Mouse (Mus musculus) stomach, embryonic 15.5 days (tissue): ENCODE data around the gene Ccdc157. TPM values are rescaled to one million over a fixed set of nuclear protein-coding genes. Genes with fewer than 3 reads are reported as not detected.

Experiments used
- ATAC-seq: fragments of 200-750 bp; cut with Nextera tagmentation; 2 replicates; pipeline ENCODE4 v1.8.0; 2017; ENCODE audit warnings: low read depth, moderate number of reproducible peaks, moderate TSS enrichment; ENCODE audit not compliant: insufficient read depth, low FRiP score
- H3K27ac ChIP-seq: fragments of 300-500 bp; sonication (generic); 2 replicates; pipeline ENCODE4 v1.5.1; 2015; ENCODE audit warnings: mild to moderate bottlenecking, inconsistent platforms
- H3K27me3 ChIP-seq: fragments of 300-500 bp; sonication (generic); replicated peaks from 2 replicates; pipeline ENCODE4 v1.6.1; 2015; ENCODE audit warnings: inconsistent platforms
- H3K36me3 ChIP-seq: fragments of 300-500 bp; sonication (generic); 2 replicates; pipeline ENCODE4 v1.6.1; 2015; ENCODE audit warnings: inconsistent platforms
- H3K4me1 ChIP-seq: fragments of 300-500 bp; sonication (generic); 2 replicates; pipeline ENCODE4 v1.6.1; 2015; ENCODE audit warnings: inconsistent platforms
- H3K4me2 ChIP-seq: fragments of 300-500 bp; sonication (generic); 2 replicates; pipeline ENCODE4 v1.6.1; 2015; ENCODE audit warnings: mild to moderate bottlenecking, inconsistent platforms
- H3K4me3 ChIP-seq: fragments of 300-500 bp; sonication (generic); replicated peaks from 2 replicates; pipeline ENCODE4 v1.5.1; 2015; ENCODE audit warnings: inconsistent platforms
- H3K9ac ChIP-seq: fragments of 300-500 bp; sonication (generic); 2 replicates; pipeline ENCODE4 v1.6.1; 2015; ENCODE audit warnings: inconsistent platforms
- H3K9me3 ChIP-seq: fragments of 300-500 bp; sonication (generic); 2 replicates; pipeline ENCODE4 v1.6.1; 2016; ENCODE audit warnings: inconsistent platforms
- WGBS: fragments of 180-500 bp; shearing (Covaris S2); methylation state at CpG from one replicate; pipeline ENCODE4 v1.1.7; 2015; 5-methylcytosine and 5-hydroxymethylcytosine counted together
- polyA plus RNA-seq: library from polyadenylated mRNA; unstranded; fragments of >200 nt; fragmentation: Nextera tagmentation; extraction: Ambion mirVana; gene quantifications from 2 replicates; pipeline ENCODE4 v1.2.1, GENCODE M21; 2015

The Ccdc157 gene
- polyA plus RNA-seq, 1 experiment from 2014 or later = 6.1 TPM

DNA sequence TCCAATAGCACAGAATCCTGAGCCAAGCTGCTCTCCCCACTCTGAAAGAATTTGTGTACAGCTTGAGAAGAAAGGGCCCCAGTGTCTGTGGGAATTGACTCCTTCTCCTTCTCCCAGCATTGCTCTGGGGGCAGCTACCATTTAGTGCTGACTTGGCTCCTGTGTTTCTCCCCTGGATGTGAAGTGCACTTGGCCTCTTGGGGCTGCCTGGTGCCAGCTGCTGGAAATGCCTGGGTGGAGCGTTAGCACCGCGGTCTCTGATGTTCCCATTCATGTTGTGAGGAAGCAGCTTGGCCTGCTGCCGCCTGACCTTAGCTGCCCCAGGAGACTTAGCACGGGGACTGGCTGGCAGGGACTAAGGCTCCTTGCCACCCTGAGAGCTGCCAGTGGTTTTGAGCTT lies 14.5 kb upstream of the Ccdc157 start:
- H3K4me1 ChIP-seq = no peaks in the 10 kb centered on the region
- H3K36me3 ChIP-seq = peaks cover 88% of the 10 kb centered on the region
- H3K27me3 ChIP-seq = no peaks in the 10 kb centered on the region
- no peaks in the 10 kb centered on the region for H3K9me3 ChIP-seq
- H3K9ac ChIP-seq = no peak overlapping the region
- no peak overlapping the region for H3K4me2 ChIP-seq
- H3K27ac ChIP-seq = no peak overlapping the region
- no peak for ATAC-seq
- whole genome bisulfite sequencing = 88% methylated on average over 5 of the region's 5 CpGs
- H3K4me3 ChIP-seq = no peak overlapping the region

DNA sequence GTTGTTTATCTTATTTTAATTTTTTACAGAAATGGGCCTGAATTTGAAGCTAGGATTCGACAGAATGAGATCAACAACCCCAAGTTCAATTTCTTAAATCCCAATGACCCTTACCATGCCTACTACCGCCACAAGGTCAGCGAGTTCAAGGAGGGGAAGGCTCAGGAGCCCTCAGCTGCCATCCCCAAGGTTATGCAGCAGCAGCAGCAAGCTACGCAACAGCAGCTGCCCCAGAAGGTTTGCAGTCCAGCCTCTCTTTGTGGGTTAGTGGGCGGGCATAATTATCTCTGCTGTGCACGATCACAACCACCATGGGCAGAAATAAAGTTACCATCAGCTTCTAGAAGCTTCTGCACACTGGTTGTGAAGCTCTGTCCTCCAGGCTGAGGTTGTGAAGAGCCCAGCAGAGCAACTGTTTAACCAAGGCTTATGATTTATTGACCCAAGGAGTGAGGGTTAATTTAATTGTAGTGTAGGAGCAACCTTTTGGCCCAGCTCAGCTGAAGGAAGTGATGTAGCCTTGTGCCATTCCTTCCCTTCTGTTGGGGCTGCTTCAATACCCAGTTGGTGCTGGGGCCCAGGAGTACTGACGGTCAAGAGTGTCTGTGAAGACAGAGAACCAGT lies 6.5 kb upstream of the Ccdc157 start:
- H3K27ac ChIP-seq = no peak overlapping the region
- peaks cover 5% of the 10 kb centered on the region; the same call in 1 of the 2 replicates for H3K4me1 ChIP-seq
- no peak for ATAC-seq
- no peak overlapping the region for H3K9ac ChIP-seq
- WGBS = 81% methylated on average over 7 of the region's 7 CpGs
- H3K27me3 ChIP-seq = no peaks in the 10 kb centered on the region
- H3K9me3 ChIP-seq = no peaks in the 10 kb centered on the region
- no peak overlapping the region for H3K4me3 ChIP-seq
- H3K4me2 ChIP-seq = no peak overlapping the region
- H3K36me3 ChIP-seq = peaks cover 53% of the 10 kb centered on the region

DNA sequence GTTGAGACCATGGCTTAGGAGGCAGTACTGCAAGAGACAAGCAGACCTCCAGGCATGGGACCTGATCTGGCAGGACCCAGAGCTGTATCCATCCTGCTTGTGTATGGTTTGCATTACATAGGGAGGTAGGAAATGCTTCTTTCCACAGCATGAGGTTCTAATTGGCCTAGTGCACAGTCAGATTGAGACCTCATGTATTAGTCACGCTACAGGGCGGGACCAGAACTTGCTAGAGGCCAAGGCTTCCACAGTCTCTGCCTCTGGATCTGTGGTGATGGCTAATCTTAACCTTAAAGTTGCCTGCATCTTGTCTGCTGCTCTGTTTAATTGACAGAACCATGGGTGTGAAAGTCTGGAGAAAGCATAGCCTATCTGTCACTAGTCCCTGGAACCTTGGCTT lies 4.6 kb upstream of the Ccdc157 start:
- H3K4me3 ChIP-seq = no peak overlapping the region
- H3K4me1 ChIP-seq = peaks cover 14% of the 10 kb centered on the region
- no peak overlapping the region for H3K4me2 ChIP-seq
- H3K9ac ChIP-seq = no peak overlapping the region
- H3K27ac ChIP-seq = no peak overlapping the region
- no peak for ATAC-seq
- H3K27me3 ChIP-seq = no peaks in the 10 kb centered on the region
- WGBS = 90% methylated on average over 2 of the region's 2 CpGs
- peaks cover 41% of the 10 kb centered on the region for H3K36me3 ChIP-seq
- no peaks in the 10 kb centered on the region for H3K9me3 ChIP-seq

DNA sequence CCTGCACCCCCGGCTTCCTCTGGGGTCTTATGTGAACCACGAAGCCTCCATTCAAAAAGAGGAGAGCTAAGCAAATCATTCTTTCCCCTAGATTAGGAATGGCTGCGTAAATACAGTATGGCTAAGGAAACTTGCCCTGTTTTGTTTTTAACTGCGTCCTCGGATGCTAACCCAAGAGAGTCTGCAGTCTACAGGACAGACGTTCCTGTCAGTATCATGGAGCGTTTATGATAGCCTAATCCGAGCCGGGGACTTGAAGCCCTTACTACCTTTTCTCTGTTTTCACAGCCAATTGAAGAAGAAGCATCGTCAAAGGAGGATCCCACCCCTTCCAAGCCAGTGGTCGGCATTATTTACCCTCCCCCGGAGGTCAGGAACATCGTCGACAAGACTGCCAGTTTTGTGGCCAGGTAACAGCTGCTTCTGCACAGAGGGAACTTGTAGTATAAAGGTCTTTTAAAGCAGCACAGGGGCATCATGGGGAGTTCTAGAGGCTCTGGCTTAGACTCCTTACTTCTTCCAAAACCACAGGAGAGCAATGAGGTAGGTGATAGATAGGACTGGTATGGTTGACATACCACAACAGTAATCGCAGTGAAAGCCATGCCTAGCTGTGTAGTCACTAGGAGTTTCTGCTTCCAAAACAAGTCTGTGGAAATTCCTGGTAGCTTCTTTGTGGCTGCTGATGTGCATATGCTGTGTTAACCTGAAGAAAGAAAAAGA lies 826 bp upstream of the Ccdc157 start:
- Histone ChIP-seq H3K9ac (peak overlapping the region; percentile 81), H3K9me3 (no peaks in the 10 kb centered on the region), H3K4me3 (peak overlapping the region; percentile 84), H3K4me1 (peaks cover 20% of the 10 kb centered on the region), H3K27ac (peak overlapping the region; percentile 74), H3K27me3 (no peaks in the 10 kb centered on the region), H3K36me3 (peaks cover 13% of the 10 kb centered on the region), H3K4me2 (peak overlapping the region; percentile 81)
- no peak for ATAC-seq
- WGBS = 6% methylated on average over 15 of the region's 15 CpGs

DNA sequence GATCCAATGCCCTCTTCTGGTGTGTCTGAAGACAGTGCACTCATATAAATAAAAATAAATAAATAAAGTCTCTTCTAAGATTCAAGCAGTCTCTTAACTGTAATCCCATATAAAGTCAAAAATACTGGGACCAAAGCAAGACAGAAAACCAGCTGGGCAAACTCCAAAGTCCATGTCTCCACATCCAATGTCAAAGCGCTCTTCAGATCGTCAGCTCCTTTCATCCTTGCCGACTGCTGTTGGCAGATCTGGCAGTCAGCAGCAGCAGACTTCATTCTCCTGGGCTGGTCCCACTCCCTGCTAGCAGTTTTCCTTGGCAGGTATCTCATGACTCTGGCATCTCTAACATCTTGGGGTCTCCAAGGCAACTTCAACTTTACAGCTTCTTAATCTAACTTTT lies 1.4 kb downstream of the Ccdc157 start:
- Histone ChIP-seq H3K9me3 (no peaks in the 10 kb centered on the region), H3K9ac (no peak overlapping the region), H3K36me3 (peaks cover 4% of the 10 kb centered on the region; the same call in 1 of the 2 replicates), H3K4me1 (peaks cover 20% of the 10 kb centered on the region), H3K4me3 (no peak overlapping the region), H3K27me3 (no peaks in the 10 kb centered on the region), H3K27ac (no peak overlapping the region), H3K4me2 (no peak overlapping the region)
- 85% methylated on average over 3 of the region's 3 CpGs for WGBS
- no peak for ATAC-seq

DNA sequence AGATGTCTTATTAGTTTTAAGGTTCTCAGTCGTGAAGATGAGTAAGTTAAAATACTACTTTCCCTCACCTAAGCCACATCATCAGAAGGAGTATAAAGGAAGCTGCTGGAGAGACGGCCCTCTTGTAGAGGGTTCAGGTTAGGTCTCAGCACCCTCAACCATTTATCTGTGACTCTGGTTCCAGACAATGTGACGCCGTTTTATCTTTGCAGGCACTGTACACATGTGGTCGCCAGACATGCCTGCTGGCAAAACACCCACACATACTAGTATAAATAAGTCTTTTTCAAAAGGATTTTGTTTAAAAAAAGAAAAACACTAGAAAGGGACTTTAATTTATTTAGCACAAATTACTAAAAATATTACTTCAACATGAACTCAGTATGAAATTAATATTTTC lies 4.5 kb downstream of the Ccdc157 start:
- H3K4me2 ChIP-seq = no peak overlapping the region
- H3K9ac ChIP-seq = no peak overlapping the region
- no peaks in the 10 kb centered on the region for H3K36me3 ChIP-seq
- no peak overlapping the region for H3K27ac ChIP-seq
- H3K27me3 ChIP-seq = no peaks in the 10 kb centered on the region
- H3K4me3 ChIP-seq = no peak overlapping the region
- no peak for ATAC-seq
- H3K4me1 ChIP-seq = peaks cover 8% of the 10 kb centered on the region; the same call in 1 of the 2 replicates
- no peaks in the 10 kb centered on the region for H3K9me3 ChIP-seq
- 70% methylated on average over 5 of the region's 5 CpGs for WGBS

DNA sequence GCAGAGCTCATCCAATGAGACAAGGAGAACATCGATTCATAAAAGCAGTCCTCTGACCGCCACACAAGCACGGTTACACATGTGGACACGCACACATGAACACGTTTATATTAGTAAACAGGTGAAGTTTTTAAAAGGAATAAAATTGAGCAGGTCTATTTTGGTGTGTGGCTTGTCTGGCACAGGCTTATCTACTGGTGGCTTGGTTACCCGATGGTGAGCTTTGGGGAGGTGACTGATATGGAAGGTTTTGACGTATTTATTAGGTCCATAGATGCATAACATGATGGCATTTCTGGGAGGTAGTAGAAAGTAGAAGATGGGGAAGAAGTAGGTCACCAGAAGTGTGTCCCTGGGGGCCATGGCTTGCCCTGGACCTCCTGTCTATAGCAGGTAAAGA lies 6.4 kb downstream of the Ccdc157 start:
- Histone ChIP-seq H3K4me3 (no peak overlapping the region), H3K36me3 (peaks cover 3% of the 10 kb centered on the region; the same call in 1 of the 2 replicates), H3K9ac (no peak overlapping the region), H3K4me2 (no peak overlapping the region), H3K27me3 (no peaks in the 10 kb centered on the region), H3K27ac (no peak overlapping the region), H3K9me3 (no peaks in the 10 kb centered on the region), H3K4me1 (no peaks in the 10 kb centered on the region)
- ATAC-seq = no peak
- 89% methylated on average over 7 of the region's 7 CpGs for WGBS

DNA sequence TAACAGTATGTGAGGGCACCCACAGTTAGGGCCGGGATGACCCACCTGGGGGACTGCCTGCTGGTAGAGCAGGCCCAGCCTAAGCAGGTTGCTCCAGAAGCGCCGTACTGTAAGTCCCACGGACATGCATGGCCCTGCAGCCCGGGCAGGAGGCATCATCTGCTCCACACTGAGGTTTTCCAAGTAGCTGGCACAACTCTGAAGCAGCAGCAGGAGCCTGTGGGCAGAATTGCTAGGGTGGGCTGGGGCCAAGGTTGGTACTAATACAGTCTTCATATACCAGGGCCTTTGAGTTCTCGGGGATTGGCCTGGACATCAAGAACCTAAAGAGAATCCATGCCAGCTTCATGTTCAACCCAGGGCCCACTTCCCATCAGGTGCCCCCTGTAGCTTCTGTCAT lies 10.2 kb downstream of the Ccdc157 start:
- Histone ChIP-seq H3K27me3 (no peaks in the 10 kb centered on the region), H3K4me3 (no peak overlapping the region), H3K9ac (no peak overlapping the region), H3K4me1 (no peaks in the 10 kb centered on the region), H3K9me3 (no peaks in the 10 kb centered on the region), H3K4me2 (no peak overlapping the region), H3K27ac (no peak overlapping the region), H3K36me3 (peaks cover 3% of the 10 kb centered on the region; the same call in 1 of the 2 replicates)
- ATAC-seq = no peak
- WGBS = 86% methylated on average over 6 of the region's 6 CpGs

DNA sequence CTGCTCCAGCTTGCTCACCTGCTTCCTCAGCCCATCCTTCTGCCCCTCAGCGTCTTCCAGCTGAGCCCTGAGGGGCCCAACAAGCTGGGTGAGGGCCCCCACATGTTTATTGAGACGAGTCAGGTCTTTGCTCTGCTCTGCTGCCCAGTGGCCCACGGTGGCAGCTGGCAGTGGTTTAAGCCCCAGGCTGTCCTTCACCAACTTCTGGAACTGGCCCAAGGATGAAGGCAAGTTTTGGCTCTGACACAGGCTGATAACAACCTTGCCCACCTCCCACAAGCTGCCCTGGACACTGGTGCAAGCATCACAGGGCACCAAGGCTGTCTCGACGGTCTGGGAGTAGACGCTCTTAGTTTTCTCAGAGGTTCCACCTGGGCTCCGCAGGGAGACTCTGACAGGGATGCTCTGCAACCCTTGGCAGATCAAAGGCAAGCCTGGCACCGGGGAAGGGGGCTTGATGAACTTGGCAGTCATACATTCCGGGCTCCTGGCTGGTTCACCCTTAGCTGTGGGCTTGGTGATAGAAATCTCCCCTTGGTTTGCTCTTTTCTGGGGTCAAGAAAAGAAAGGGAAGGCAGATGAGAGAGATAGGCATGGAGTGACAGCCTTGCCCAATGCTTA lies 11.4 kb downstream of the Ccdc157 start:
- H3K27me3 ChIP-seq = no peaks in the 10 kb centered on the region
- H3K36me3 ChIP-seq = peaks cover 3% of the 10 kb centered on the region; the same call in 1 of the 2 replicates
- ATAC-seq = no peak
- no peak overlapping the region for H3K9ac ChIP-seq
- 83% methylated on average over 9 of the region's 9 CpGs for WGBS
- H3K9me3 ChIP-seq = no peaks in the 10 kb centered on the region
- no peak overlapping the region for H3K4me3 ChIP-seq
- no peak overlapping the region for H3K4me2 ChIP-seq
- H3K27ac ChIP-seq = no peak overlapping the region
- H3K4me1 ChIP-seq = no peaks in the 10 kb centered on the region

DNA sequence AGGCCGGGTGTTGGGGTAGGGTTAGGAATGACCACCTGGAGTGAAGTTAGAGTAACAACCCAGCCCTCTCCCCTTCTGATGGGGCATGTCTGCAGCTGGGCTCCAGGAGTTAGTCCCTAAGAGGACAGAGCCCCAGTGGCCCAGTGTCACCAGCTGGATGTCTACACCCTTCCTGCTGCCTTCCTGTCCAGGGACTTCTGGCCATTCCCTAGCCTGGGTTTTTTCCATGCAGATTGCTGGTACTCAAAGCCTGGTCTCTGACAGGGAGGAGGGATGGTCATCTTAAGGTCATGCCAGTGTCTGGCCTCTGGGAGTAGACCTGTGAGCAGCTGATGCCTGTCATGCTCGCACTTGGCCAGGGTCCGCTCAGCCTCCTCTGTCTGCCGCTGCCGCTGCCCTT lies 12.0 kb downstream of the Ccdc157 start:
- H3K36me3 ChIP-seq = peaks cover 6% of the 10 kb centered on the region; the same call in 1 of the 2 replicates
- no peaks in the 10 kb centered on the region for H3K9me3 ChIP-seq
- no peak overlapping the region for H3K4me2 ChIP-seq
- no peak overlapping the region for H3K9ac ChIP-seq
- no peaks in the 10 kb centered on the region for H3K27me3 ChIP-seq
- H3K4me1 ChIP-seq = no peaks in the 10 kb centered on the region
- 79% methylated on average over 5 of the region's 5 CpGs for WGBS
- H3K4me3 ChIP-seq = no peak overlapping the region
- no peak overlapping the region for H3K27ac ChIP-seq
- no peak for ATAC-seq

DNA sequence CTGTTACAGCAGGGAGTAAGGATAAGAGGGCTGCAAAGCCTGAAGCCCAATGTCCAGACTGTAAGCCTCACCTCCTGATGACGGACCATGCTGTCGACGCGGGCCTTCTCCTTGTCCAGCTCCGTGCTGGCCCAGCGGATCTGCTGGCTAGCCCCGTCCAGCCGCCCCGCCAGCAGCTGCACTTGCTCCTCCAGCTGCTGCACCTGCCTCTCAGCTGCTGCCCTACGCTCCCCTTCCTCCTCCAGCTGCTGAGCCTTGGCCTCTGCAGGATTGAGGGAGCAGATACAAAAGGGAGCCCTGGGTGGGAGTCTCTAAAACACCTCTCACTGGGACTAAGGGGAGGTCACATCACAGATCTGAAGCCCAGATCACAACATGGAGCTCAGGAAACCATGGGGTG lies 13.0 kb downstream of the Ccdc157 start:
- Histone ChIP-seq H3K4me3 (no peak overlapping the region), H3K27ac (no peak overlapping the region), H3K9ac (no peak overlapping the region), H3K9me3 (no peaks in the 10 kb centered on the region), H3K36me3 (peaks cover 11% of the 10 kb centered on the region; the same call in 1 of the 2 replicates), H3K27me3 (no peaks in the 10 kb centered on the region), H3K4me2 (no peak overlapping the region), H3K4me1 (no peaks in the 10 kb centered on the region)
- 90% methylated on average over 10 of the region's 10 CpGs for WGBS
- ATAC-seq = no peak

DNA sequence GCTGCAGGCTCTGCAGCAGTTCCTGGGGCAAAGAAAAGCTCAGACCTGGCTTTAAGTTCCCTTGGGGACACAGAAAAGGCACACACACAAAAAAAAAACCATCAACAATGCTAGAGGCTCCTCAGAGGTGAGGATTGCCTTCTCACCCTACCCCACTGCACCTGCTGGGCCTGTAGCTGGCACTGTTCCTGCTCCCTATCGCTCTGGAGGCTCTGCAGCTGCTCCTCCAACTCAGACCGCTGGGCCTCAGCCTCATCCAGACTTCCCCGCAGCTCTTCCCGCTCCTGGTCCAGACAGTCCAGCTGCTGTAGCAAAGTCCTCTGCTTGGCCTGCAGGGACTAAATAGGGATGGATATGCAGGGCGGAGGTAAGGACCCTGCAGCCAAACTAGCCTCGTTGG lies 13.7 kb downstream of the Ccdc157 start:
- Histone ChIP-seq H3K9me3 (no peaks in the 10 kb centered on the region), H3K36me3 (peaks cover 12% of the 10 kb centered on the region; the same call in 1 of the 2 replicates), H3K27ac (no peak overlapping the region), H3K9ac (no peak overlapping the region), H3K4me1 (no peaks in the 10 kb centered on the region), H3K4me3 (no peak overlapping the region), H3K27me3 (no peaks in the 10 kb centered on the region), H3K4me2 (no peak overlapping the region)
- no peak for ATAC-seq
- 71% methylated on average over 6 of the region's 6 CpGs for WGBS
